Comparison of ENCODE assay signal across 8 mouse cellular contexts in the genomic region with DNA sequence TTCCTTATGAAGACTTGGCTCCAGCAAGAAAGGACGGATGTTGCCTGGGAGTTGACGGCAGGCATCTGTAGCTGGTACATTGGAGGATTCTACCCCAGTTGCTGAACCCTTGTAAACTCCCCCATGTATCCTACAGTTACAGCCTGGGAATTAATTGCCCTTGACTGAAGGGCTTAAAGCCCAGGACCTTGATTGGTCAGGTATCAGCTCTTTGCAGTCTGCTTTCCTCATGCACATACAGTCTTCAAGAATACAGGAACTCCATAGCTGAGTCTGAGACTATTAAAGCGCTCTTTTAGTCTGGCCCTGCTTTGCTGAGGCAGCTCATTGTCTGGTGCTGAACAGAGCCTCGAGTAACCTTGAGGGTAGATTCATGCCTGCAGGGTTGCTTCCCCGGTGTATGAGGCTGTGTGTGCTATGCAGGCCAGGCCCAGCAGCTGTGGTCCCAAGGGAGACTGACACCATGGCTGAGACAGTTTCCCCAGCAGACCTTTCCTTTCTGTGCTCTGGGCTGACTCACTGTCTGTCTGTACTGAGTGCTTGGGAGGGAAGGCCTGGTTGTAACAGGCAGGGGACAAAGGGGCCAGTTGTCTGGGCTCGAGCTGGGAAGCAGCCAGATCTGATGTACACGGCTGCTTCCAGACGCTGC. TPM values are rescaled to one million over a fixed set of nuclear protein-coding genes. Genes with fewer than 3 reads are reported as not detected.
A peak's percentile ranks its signal among the peaks of the same experiment; 100 is the strongest.
DNase-seq lines count a peak whose midpoint lies in the region; ATAC-seq and TF ChIP-seq lines count a peak whose summit lies in the region.

No protein-coding gene starts in this region.

- H3K4me2 ChIP-seq in forebrain, embryonic 13.5 days = no peak overlapping the region
- no peak overlapping the region for H3K4me2 ChIP-seq in hindbrain, embryonic 15.5 days
- no peak overlapping the region for H3K4me2 ChIP-seq in neural tube, embryonic 15.5 days

- no peaks in the 10 kb centered on the region for H3K9me3 ChIP-seq in forebrain, embryonic 13.5 days (replicated peaks)
- H3K9me3 ChIP-seq in hindbrain, embryonic 15.5 days = no peaks in the 10 kb centered on the region
- H3K9me3 ChIP-seq in neural tube, embryonic 15.5 days (replicated peaks) = no peaks in the 10 kb centered on the region

- no peaks in the 10 kb centered on the region for H3K27me3 ChIP-seq in forebrain, embryonic 13.5 days
- H3K27me3 ChIP-seq in hindbrain, embryonic 15.5 days = no peaks in the 10 kb centered on the region
- no peaks in the 10 kb centered on the region for H3K27me3 ChIP-seq in neural tube, embryonic 15.5 days (replicated peaks)

- peaks cover 3% of the 10 kb centered on the region; the same call in 1 of the 2 replicates for H3K36me3 ChIP-seq in forebrain, embryonic 13.5 days (ENCODE audit: poor library complexity, severe bottlenecking)
- H3K36me3 ChIP-seq in hindbrain, embryonic 15.5 days = no peaks in the 10 kb centered on the region
- H3K36me3 ChIP-seq in neural tube, embryonic 15.5 days = peaks cover 17% of the 10 kb centered on the region; the same call in 1 of the 2 replicates

- no peak overlapping the region for H3K9ac ChIP-seq in forebrain, embryonic 13.5 days
- H3K9ac ChIP-seq in hindbrain, embryonic 15.5 days = no peak overlapping the region
- H3K9ac ChIP-seq in neural tube, embryonic 15.5 days (replicated peaks) = no peak overlapping the region

- ATAC-seq in forebrain, embryonic 13.5 days = 0 out of 2 replicates have a peak, but pooled peaks have one; percentile 8
- peak; percentile 24; the same call in 1 of the 2 replicates for ATAC-seq in hindbrain, embryonic 15.5 days (ENCODE audit: low FRiP score, low read depth)
- no peak; the same call in 1 of the 2 replicates for ATAC-seq in neural tube, embryonic 15.5 days (ENCODE audit: low FRiP score)

- intact Hi-C loops in left cerebral cortex, adult 2 months (cut with DNase I) = loop anchor here (5.0 kb wide), 1 partner anchor 252 kb away; no protein-coding TSS in a partner anchor

- 51% methylated on average over 8 of the region's 8 CpGs for WGBS in forebrain, embryonic 13.5 days
- 31% methylated on average over 8 of the region's 8 CpGs for WGBS in hindbrain, embryonic 15.5 days
- 42% methylated on average over 8 of the region's 8 CpGs for WGBS in neural tube, embryonic 15.5 days

- no peak for DNase-seq in left cerebral cortex, adult 2 months (ENCODE audit: extremely low spot score in 1 of 2, low spot score in 2 of 2)
- no peak for DNase-seq in left cerebral cortex, adult 9 months (ENCODE audit: low spot score in 2 of 2)
- no peak for DNase-seq in spleen, postnatal 14 days (ENCODE audit: low spot score in 2 of 2)
- DNase-seq in right cerebral cortex, adult 2 months (ENCODE audit: low spot score in 2 of 2) = no peak
- DNase-seq in right cerebral cortex, adult 18-20 months = no peak

- H3K4me3 ChIP-seq in left cerebral cortex, adult 2 months = no peak overlapping the region
- H3K4me3 ChIP-seq in forebrain, embryonic 13.5 days = no peak overlapping the region
- H3K4me3 ChIP-seq in hindbrain, embryonic 15.5 days = no peak overlapping the region
- no peak overlapping the region for H3K4me3 ChIP-seq in neural tube, embryonic 15.5 days (replicated peaks)

- peaks cover 22% of the 10 kb centered on the region for H3K4me1 ChIP-seq in forebrain, embryonic 13.5 days
- H3K4me1 ChIP-seq in hindbrain, embryonic 15.5 days (replicated peaks) = peaks cover 34% of the 10 kb centered on the region
- peaks cover 36% of the 10 kb centered on the region for H3K4me1 ChIP-seq in neural tube, embryonic 15.5 days

- H3K27ac ChIP-seq in left cerebral cortex, adult 2 months = peak overlapping the region; percentile 19; the same call in 1 of the 2 replicates
- H3K27ac ChIP-seq in forebrain, embryonic 13.5 days = 0 out of 2 replicates have a peak overlapping the region, but pooled peaks have one; percentile 42
- peak overlapping the region; percentile 52; the same call in 1 of the 2 replicates for H3K27ac ChIP-seq in hindbrain, embryonic 15.5 days (replicated peaks)
- peak overlapping the region; percentile 63 for H3K27ac ChIP-seq in neural tube, embryonic 15.5 days (replicated peaks)

- TF ChIP-seq CTCF in left cerebral cortex, adult 2 months (IDR thresholded peaks at IDR 0.05) = no peak

RNA-seq across cellular contexts. Expression of gene Pepd, which starts 17.6 kb away (rescaled TPM):
- total RNA-seq in left cerebral cortex, adult 2 months (2021) = 10 to 100 TPM; 28.9 to 30.1 TPM
- 46.5 and 52.1 TPM in 2 replicates for polyA plus RNA-seq in forebrain, embryonic 13.5 days (2015; fragmentation: Nextera tagmentation; extraction: Ambion mirVana)
- polyA plus RNA-seq in hindbrain, embryonic 15.5 days (2015; fragmentation: Nextera tagmentation; extraction: Ambion mirVana) = 61.3 and 62.6 TPM in 2 replicates
- 67.5 and 74.9 TPM in 2 replicates for polyA plus RNA-seq in neural tube, embryonic 15.5 days (2015; fragmentation: Nextera tagmentation; extraction: Ambion mirVana)
